Mouse (Mus musculus): ENCODE data around the gene Fscb.

Gene Fscb

DNA sequence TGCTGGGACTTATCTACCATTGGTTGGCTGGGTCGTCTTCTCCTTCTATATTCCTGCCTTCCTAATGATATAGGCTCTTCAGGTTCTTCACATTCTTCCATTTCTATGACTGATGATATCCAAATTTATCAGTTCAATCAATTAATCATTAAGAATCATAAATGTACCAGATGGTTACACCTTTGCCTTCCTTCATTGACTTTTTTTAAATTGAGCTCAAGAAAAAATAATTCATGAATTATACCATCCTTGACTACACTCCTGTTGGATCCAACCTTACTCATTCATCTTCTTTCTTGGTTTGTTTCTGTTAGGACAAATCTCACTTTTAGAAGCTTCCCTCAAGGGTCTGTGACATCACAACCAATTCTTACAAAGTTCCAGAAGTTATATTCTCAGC lies at the start of gene Fscb:
Gene Fscb, minus strand, starts transcription at position 101 of the 400 bp plus-strand sequence.
- in situ Hi-C loops (cut with MboI) = no loop called here

- in situ Hi-C loops (cut with MboI) = no loop called here
These were observed 42.3 kb upstream of the Fscb start for GRCm38 (mm10) chr12:64516775-64517174.

GRCm38 (mm10) chr12:64513439-64513838 lies 38.9 kb upstream of the Fscb start:
- in situ Hi-C loops (cut with MboI) = no loop called here

GRCm38 (mm10) chr12:64497706-64498105 lies 23.2 kb upstream of the Fscb start:
- in situ Hi-C loops (cut with MboI) = no loop called here

- in situ Hi-C loops (cut with MboI) = no loop called here
These were observed 875 bp downstream of the Fscb start for GRCm38 (mm10) chr12:64473615-64474014.

- in situ Hi-C loops (cut with MboI) = no loop called here
These were observed 1.4 kb downstream of the Fscb start for GRCm38 (mm10) chr12:64473136-64473535.

DNA sequence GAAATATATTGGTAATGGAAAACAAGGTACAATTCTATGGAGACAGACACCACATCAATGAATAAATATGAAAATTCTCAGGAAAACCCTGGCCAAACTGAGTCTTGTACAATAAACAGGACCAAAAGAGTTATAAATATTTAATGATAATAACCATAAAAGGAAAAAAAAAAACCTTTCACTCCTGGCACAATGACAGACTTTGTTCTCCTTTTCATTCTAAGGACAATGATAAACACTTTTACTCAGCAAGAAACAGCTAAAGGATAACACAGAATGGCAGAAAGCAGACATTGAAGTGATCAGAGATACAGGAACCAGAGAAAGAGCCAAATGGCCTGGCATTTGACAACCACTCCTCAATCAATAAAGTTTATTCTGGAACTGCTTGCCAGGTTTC lies 19.3 kb downstream of the Fscb start:
- in situ Hi-C loops (cut with MboI) = no loop called here

DNA sequence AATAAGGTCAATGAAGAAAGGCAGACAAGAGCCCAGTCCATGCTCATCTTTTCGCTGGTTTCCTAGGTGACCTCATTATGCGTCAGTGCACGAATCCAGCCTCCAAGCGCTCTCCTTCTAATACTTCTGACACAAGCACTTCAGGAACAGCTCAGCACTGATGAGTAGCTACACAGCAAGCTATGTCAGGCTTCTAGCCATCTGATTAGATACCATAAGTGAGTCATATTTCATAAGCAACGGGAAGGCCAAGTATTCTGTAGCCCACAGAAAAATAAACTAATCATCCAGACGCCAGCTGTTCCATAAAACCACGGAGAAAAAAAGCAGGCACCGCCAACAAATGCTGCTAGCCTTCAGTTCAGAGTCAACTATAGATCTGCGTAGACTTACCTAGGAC lies 24.6 kb downstream of the Fscb start:
- in situ Hi-C loops (cut with MboI) = no loop called here

DNA sequence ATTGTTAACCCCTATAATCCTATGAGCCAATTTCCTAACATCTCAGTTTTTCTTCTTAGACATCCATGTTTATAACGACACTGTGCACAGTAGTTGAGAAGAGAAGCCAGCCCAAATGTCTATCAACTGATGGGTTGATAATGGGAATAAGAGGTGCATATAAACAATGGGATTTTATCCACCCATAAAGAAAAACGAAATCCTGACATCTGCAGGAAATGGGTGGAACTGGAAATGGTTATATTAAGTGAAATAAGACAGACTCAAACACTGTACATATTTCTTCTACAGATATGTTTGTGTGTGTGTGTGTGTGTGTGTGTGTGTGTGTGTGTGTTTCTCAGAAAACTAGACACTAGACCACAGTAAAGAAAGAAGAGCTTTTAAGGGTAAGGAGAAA lies 37.8 kb downstream of the Fscb start:
- in situ Hi-C loops (cut with MboI) = no loop called here
